In the genomic region with DNA sequence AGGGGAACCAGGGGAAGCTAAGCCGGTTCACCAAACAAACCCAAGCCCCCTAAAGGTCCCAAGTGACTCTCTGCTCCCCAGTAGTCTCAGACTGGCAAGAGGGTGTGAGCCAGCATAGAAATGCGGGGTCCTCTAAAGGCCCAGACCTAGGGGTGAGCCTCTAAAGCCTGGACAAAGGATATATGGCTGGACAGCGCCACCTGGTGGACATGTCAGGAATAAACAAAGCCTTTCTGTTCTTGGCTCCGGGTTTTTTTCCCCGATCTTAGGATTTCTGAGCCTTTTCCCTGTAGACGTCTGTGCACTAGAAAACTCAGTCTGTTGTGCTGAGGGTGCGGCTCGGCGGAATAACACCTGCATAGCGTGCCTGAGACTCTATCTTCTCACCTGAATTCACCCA, we compare ENCODE assay signal across 8 mouse cellular contexts. TPM values are rescaled to one million over a fixed set of nuclear protein-coding genes. Genes with fewer than 3 reads are reported as not detected.
DNase-seq lines count a peak whose midpoint lies in the region; ATAC-seq and TF ChIP-seq lines count a peak whose summit lies in the region.

No protein-coding gene starts in this region.

- WGBS in heart, adult 2 months = 2% methylated on average over 10 of the region's 10 CpGs
- WGBS in kidney, embryonic 16.5 days = 2% methylated on average over 10 of the region's 10 CpGs
- 2% methylated on average over 10 of the region's 10 CpGs for WGBS in limb, embryonic 15.5 days
- WGBS in stomach, embryonic 14.5 days = 1% methylated on average over 10 of the region's 10 CpGs

- no peaks in the 10 kb centered on the region for H3K79me2 ChIP-seq in heart, adult 2 months (replicated peaks; ENCODE audit: control insufficient read depth, insufficient read depth, low read length)

- DNase-seq in heart, adult 2 months = peak; percentile 41 to 69
- no peak for DNase-seq in heart, adult 11 months
- DNase-seq in embryo, embryonic 10 days (ENCODE audit: low spot score) = peak; percentile 90
- DNase-seq in naive thymus-derived CD4-positive, alpha-beta T cell, adult 2 months (ENCODE audit: low read depth) = peak; percentile 81

- H3K36me3 ChIP-seq in heart, adult 2 months (ENCODE audit: control insufficient read depth, insufficient read depth, low read length) = no peaks in the 10 kb centered on the region
- no peaks in the 10 kb centered on the region for H3K36me3 ChIP-seq in kidney, embryonic 16.5 days (ENCODE audit: insufficient read depth, low read length)
- H3K36me3 ChIP-seq in limb, embryonic 15.5 days = no peaks in the 10 kb centered on the region
- H3K36me3 ChIP-seq in stomach, embryonic 14.5 days (ENCODE audit: control insufficient read depth, insufficient read depth, low read length) = no peaks in the 10 kb centered on the region

- H3K4me3 ChIP-seq in heart, adult 2 months = no peak overlapping the region
- H3K4me3 ChIP-seq in kidney, embryonic 16.5 days (ENCODE audit: low read length) = 0 out of 2 replicates have a peak overlapping the region, but pooled peaks have one; percentile 3
- no peak overlapping the region for H3K4me3 ChIP-seq in limb, embryonic 15.5 days
- no peak overlapping the region for H3K4me3 ChIP-seq in stomach, embryonic 14.5 days (ENCODE audit: low read depth, low read length)

- H3K27me3 ChIP-seq in heart, adult 2 months (ENCODE audit: control insufficient read depth, insufficient read depth, low read length) = peaks cover 6% of the 10 kb centered on the region
- peaks cover 28% of the 10 kb centered on the region; the same call in 1 of the 2 replicates for H3K27me3 ChIP-seq in kidney, embryonic 16.5 days (ENCODE audit: insufficient read depth, low read length)
- H3K27me3 ChIP-seq in limb, embryonic 15.5 days = peaks cover 37% of the 10 kb centered on the region
- no peaks in the 10 kb centered on the region for H3K27me3 ChIP-seq in stomach, embryonic 14.5 days (ENCODE audit: control insufficient read depth, insufficient read depth, low read length)

- H3K4me1 ChIP-seq in heart, adult 2 months (ENCODE audit: control insufficient read depth, insufficient read depth, low read length) = peaks cover 1% of the 10 kb centered on the region
- peaks cover 5% of the 10 kb centered on the region; the same call in 1 of the 2 replicates for H3K4me1 ChIP-seq in kidney, embryonic 16.5 days (ENCODE audit: insufficient read depth, low read length)
- H3K4me1 ChIP-seq in limb, embryonic 15.5 days = 0 out of 2 replicates have a peak, but pooled peaks cover 4% of the 10 kb centered on the region
- H3K4me1 ChIP-seq in stomach, embryonic 14.5 days (ENCODE audit: control insufficient read depth, insufficient read depth, low read length) = no peaks in the 10 kb centered on the region

- no peaks in the 10 kb centered on the region for H3K9me3 ChIP-seq in kidney, embryonic 16.5 days (ENCODE audit: low read length)
- no peaks in the 10 kb centered on the region for H3K9me3 ChIP-seq in limb, embryonic 15.5 days
- no peaks in the 10 kb centered on the region for H3K9me3 ChIP-seq in stomach, embryonic 14.5 days (ENCODE audit: control insufficient read depth, low read depth, low read length)

- no peak overlapping the region for H3K27ac ChIP-seq in heart, adult 2 months
- H3K27ac ChIP-seq in kidney, embryonic 16.5 days (ENCODE audit: low read length) = no peak overlapping the region
- no peak overlapping the region for H3K27ac ChIP-seq in limb, embryonic 15.5 days
- H3K27ac ChIP-seq in stomach, embryonic 14.5 days (ENCODE audit: low read length) = no peak overlapping the region

- TF ChIP-seq POLR2A in heart, adult 2 months (IDR thresholded peaks at IDR 0.05; ENCODE audit: insufficient read depth, low read depth, low read length) = no peak

- intact Hi-C loops in heart, adult 2 months (cut with DNase I) = loop anchor here (5.0 to 10.0 kb wide), 3 partner anchors 63 to 331 kb away; a partner anchor contains a TSS

- TF ChIP-seq EP300 in heart, adult 2 months (IDR thresholded peaks at IDR 0.05; ENCODE audit: insufficient read depth, low read depth, low read length) = no peak

- peak; percentile 95 for TF ChIP-seq CTCF in heart, adult 2 months (IDR thresholded peaks at IDR 0.05)

- no peak overlapping the region for H3K9ac ChIP-seq in heart, adult 2 months (ENCODE audit: low read depth, low read length)
- no peak overlapping the region for H3K9ac ChIP-seq in kidney, embryonic 16.5 days (replicated peaks; ENCODE audit: low read length)
- no peak overlapping the region for H3K9ac ChIP-seq in limb, embryonic 15.5 days
- H3K9ac ChIP-seq in stomach, embryonic 14.5 days (replicated peaks; ENCODE audit: low read depth, low read length) = no peak overlapping the region

- no peak overlapping the region for H3K4me2 ChIP-seq in kidney, embryonic 16.5 days (replicated peaks; ENCODE audit: low read depth, low read length)
- H3K4me2 ChIP-seq in limb, embryonic 15.5 days = 0 out of 2 replicates have a peak overlapping the region, but pooled peaks have one; percentile 17
- H3K4me2 ChIP-seq in stomach, embryonic 14.5 days (replicated peaks; ENCODE audit: low read depth, low read length) = peak overlapping the region; percentile 15; the same call in 1 of the 2 replicates

- ATAC-seq in granulocyte monocyte progenitor cell, adult 5-6 weeks (replicated peaks; ENCODE audit: poor library complexity, severe bottlenecking) = peak; percentile 28; the same call in 1 of the 2 replicates
- 0 out of 2 replicates have a peak, but pooled peaks have one; percentile 12 for ATAC-seq in kidney, embryonic 16.5 days (ENCODE audit: low FRiP score, low TSS enrichment)
- no peak for ATAC-seq in limb, embryonic 15.5 days (ENCODE audit: insufficient number of reproducible peaks, low FRiP score, low TSS enrichment, low read depth)
- ATAC-seq in stomach, embryonic 14.5 days (ENCODE audit: insufficient number of reproducible peaks, insufficient read depth, low FRiP score, low read depth) = no peak

RNA-seq across cellular contexts. Expression of a gene that starts 12.6 kb away (rescaled TPM):
- not detected for total RNA-seq in heart, adult 2 months (2021)
- not detected in 2 replicates for polyA plus RNA-seq in heart, adult 2 months (2012; rRNA removed)
- not detected in 2 replicates for total RNA-seq in granulocyte monocyte progenitor cell, adult 5-6 weeks (2014; fragmentation: Nextera tagmentation)
- total RNA-seq in granulocyte monocyte progenitor cell, adult 5-6 weeks (2017) = not detected in 2 replicates
- not detected in 2 replicates for polyA plus RNA-seq in kidney, embryonic 16.5 days (2015; fragmentation: Nextera tagmentation; extraction: Ambion mirVana)
- polyA plus RNA-seq in limb, embryonic 15.5 days (2015; fragmentation: Nextera tagmentation; extraction: Ambion mirVana) = not detected in 2 replicates
- polyA plus RNA-seq in stomach, embryonic 14.5 days (2014; fragmentation: Nextera tagmentation; extraction: Ambion mirVana) = not detected in 2 replicates

RNA-seq across cellular contexts. Expression of a gene that starts 47.3 kb away (rescaled TPM):
- total RNA-seq in heart, adult 2 months (2021) = 1 to 10 TPM; 1.7 to 2.3 TPM
- 2.3 and 3.0 TPM in 2 replicates for polyA plus RNA-seq in heart, adult 2 months (2012; rRNA removed)
- 0.88 and 5.0 TPM in 2 replicates for total RNA-seq in granulocyte monocyte progenitor cell, adult 5-6 weeks (2014; fragmentation: Nextera tagmentation)
- total RNA-seq in granulocyte monocyte progenitor cell, adult 5-6 weeks (2017) = 2.1 and 2.6 TPM in 2 replicates
- polyA plus RNA-seq in kidney, embryonic 16.5 days (2015; fragmentation: Nextera tagmentation; extraction: Ambion mirVana) = 35.5 and 37.3 TPM in 2 replicates
- polyA plus RNA-seq in limb, embryonic 15.5 days (2015; fragmentation: Nextera tagmentation; extraction: Ambion mirVana) = 30.4 and 32.3 TPM in 2 replicates
- 24.9 and 25.9 TPM in 2 replicates for polyA plus RNA-seq in stomach, embryonic 14.5 days (2014; fragmentation: Nextera tagmentation; extraction: Ambion mirVana)

Comparison
In these comparisons a context has a peak if more than half of its experiments do, and no peak if none do; other contexts are left out.
1. ATAC-seq: peak in granulocyte monocyte progenitor cell, adult 5-6 weeks (single experiment) and kidney, embryonic 16.5 days (single experiment); none in limb, embryonic 15.5 days (single experiment) and stomach, embryonic 14.5 days (single experiment).